Mouse (Mus musculus) CH12.LX (cell line): Measurements from ENCODE around the gene Ugt1a6a.

ENCODE experiments used
- CTCF ChIP-seq, 2 experiments: IDR thresholded peaks in 1 of 2; conservative IDR thresholded peaks in 1 of 2; 2 replicates each; pipeline ENCODE4 v1.5.1; 2011 to 2012; ENCODE audit warnings: low read depth in 2 of 2, low read length in 2 of 2, improper control_type of control experiment in 1 of 2, inconsistent platforms in 1 of 2, mild to moderate bottlenecking in 1 of 2, moderate library complexity in 1 of 2
- EP300 ChIP-seq: IDR thresholded peaks from 2 replicates; pipeline ENCODE4 v1.6.1; 2011; ENCODE audit warnings: low read length, improper control_type of control experiment
- HCFC1 ChIP-seq: IDR thresholded peaks from 2 replicates; pipeline ENCODE4 v1.6.1; 2012; ENCODE audit warnings: low read depth, mild to moderate bottlenecking, inconsistent platforms, low read length, improper control_type of control experiment
- JUN ChIP-seq: IDR thresholded peaks from 2 replicates; pipeline ENCODE4 v1.6.1; 2011; ENCODE audit warnings: low read depth, mild to moderate bottlenecking, low read length, improper control_type of control experiment, moderate library complexity; ENCODE audit not compliant: insufficient read depth
- JUND ChIP-seq: conservative IDR thresholded peaks from 2 replicates; pipeline ENCODE4 v1.6.1; 2011; ENCODE audit warnings: low read depth, low read length, improper control_type of control experiment
- KAT2A ChIP-seq: IDR thresholded peaks from 2 replicates; pipeline ENCODE4 v1.6.1; 2012; ENCODE audit warnings: low read length, improper control_type of control experiment, inconsistent platforms; ENCODE audit not compliant: insufficient replicate concordance
- MAFK ChIP-seq: IDR thresholded peaks from 2 replicates; pipeline ENCODE4 v1.6.1; 2011; ENCODE audit warnings: low read length, improper control_type of control experiment; ENCODE audit not compliant: insufficient replicate concordance
- NELFE ChIP-seq: IDR thresholded peaks from 2 replicates; pipeline ENCODE4 v1.6.1; 2011; ENCODE audit warnings: low read depth, low read length, improper control_type of control experiment
- NRF1 ChIP-seq: IDR thresholded peaks from 2 replicates; pipeline ENCODE4 v1.6.1; 2014; ENCODE audit warnings: low read depth, mild to moderate bottlenecking, inconsistent platforms, low read length, improper control_type of control experiment, moderate library complexity
- POLR2A ChIP-seq: IDR thresholded peaks from 2 replicates; pipeline ENCODE4 v1.6.1; 2011; ENCODE audit warnings: low read depth, mild to moderate bottlenecking, improper control_type of control experiment, low read length
- SMC3 ChIP-seq: IDR thresholded peaks from 2 replicates; pipeline ENCODE4 v1.6.1; 2011; ENCODE audit warnings: low read depth, low read length, improper control_type of control experiment
- ZC3H11A ChIP-seq: IDR thresholded peaks from 2 replicates; pipeline ENCODE4 v1.6.1; 2012; ENCODE audit warnings: low read depth, mild to moderate bottlenecking, inconsistent platforms, low read length, improper control_type of control experiment
- ZNF384 ChIP-seq: IDR thresholded peaks from 2 replicates; pipeline ENCODE4 v1.6.1; 2012; ENCODE audit warnings: low read depth, low read length, improper control_type of control experiment, inconsistent platforms

GRCm38 (mm10) chr1:88258361-88258760 is 123.8 kb downstream of the Ugt1a6a start:
- TF ChIP-seq POLR2A = no peak
- no peak for TF ChIP-seq JUND
- TF ChIP-seq CTCF (conservative IDR thresholded peaks at IDR 0.05 in 1 of 2, IDR thresholded peaks at IDR 0.05 in 1 of 2; ENCODE audit: low read depth in 2 of 2, low read length in 2 of 2) = no peak
- no peak for TF ChIP-seq JUN
- TF ChIP-seq NELFE = no peak
- TF ChIP-seq NRF1 = no peak
- TF ChIP-seq KAT2A = no peak
- no peak for TF ChIP-seq SMC3
- no peak for TF ChIP-seq EP300
- no peak for TF ChIP-seq ZC3H11A
- TF ChIP-seq ZNF384 = no peak
- no peak for TF ChIP-seq HCFC1
- no peak for TF ChIP-seq MAFK
